Mouse (Mus musculus): ENCODE data around the gene Nxn. TPM values are rescaled to one million over a fixed set of nuclear protein-coding genes. Genes with fewer than 3 reads are reported as not detected.

The Nxn gene
- polyA plus RNA-seq, 1 experiment from 2014 or later, result 11.9 TPM

- ATAC-seq (no peak), DNase-seq (ENCODE audit: low spot score) (no peak)
- TF ChIP-seq CTCF (IDR thresholded peaks at IDR 0.05), result no peak
- TF ChIP-seq EP300 (IDR thresholded peaks at IDR 0.05), result no peak
- no peak overlapping the region for H3K4me2 ChIP-seq (replicated peaks; ENCODE audit: low read depth, low read length)
- 68% methylated on average over 4 of the region's 4 CpGs for WGBS
- no peak overlapping the region for H3K27ac ChIP-seq (ENCODE audit: low read length)
- H3K36me3 ChIP-seq (ENCODE audit: insufficient read depth, low read length), result peaks cover 32% of the 10 kb centered on the region
- H3K4me3 ChIP-seq (ENCODE audit: low read depth, low read length), result no peak overlapping the region
- no peak overlapping the region for H3K9ac ChIP-seq (replicated peaks; ENCODE audit: low read depth)
- H3K9me3 ChIP-seq (ENCODE audit: low read length), result no peaks in the 10 kb centered on the region
- no peaks in the 10 kb centered on the region for H3K27me3 ChIP-seq (replicated peaks; ENCODE audit: insufficient read depth, low read length)
- H3K4me1 ChIP-seq (ENCODE audit: insufficient read depth, low read depth, low read length), result no peaks in the 10 kb centered on the region
Observed at GRCm38 (mm10) chr11:76419179-76419578, 20.2 kb upstream of the Nxn start.

- ATAC-seq (no peak), DNase-seq (ENCODE audit: low spot score) (no peak)
- Histone ChIP-seq H3K4me1 (ENCODE audit: insufficient read depth, low read depth, low read length) (no peaks in the 10 kb centered on the region), H3K4me3 (ENCODE audit: low read depth, low read length) (no peak overlapping the region), H3K9ac (replicated peaks; ENCODE audit: low read depth) (no peak overlapping the region), H3K9me3 (ENCODE audit: low read length) (no peaks in the 10 kb centered on the region), H3K27me3 (replicated peaks; ENCODE audit: insufficient read depth, low read length) (no peaks in the 10 kb centered on the region), H3K36me3 (ENCODE audit: insufficient read depth, low read length) (peaks cover 32% of the 10 kb centered on the region), H3K4me2 (replicated peaks; ENCODE audit: low read depth, low read length) (no peak overlapping the region), H3K27ac (ENCODE audit: low read length) (no peak overlapping the region)
- TF ChIP-seq CTCF (IDR thresholded peaks at IDR 0.05), result no peak
- no peak for TF ChIP-seq EP300 (IDR thresholded peaks at IDR 0.05)
- WGBS, result 74% methylated on average over 8 of the region's 8 CpGs
Observed at GRCm38 (mm10) chr11:76418423-76418822, 19.5 kb upstream of the Nxn start.

- TF ChIP-seq EP300 (IDR thresholded peaks at IDR 0.05), result no peak
- no peak for TF ChIP-seq CTCF (IDR thresholded peaks at IDR 0.05)
- Histone ChIP-seq H3K4me1 (ENCODE audit: insufficient read depth, low read depth, low read length) (no peaks in the 10 kb centered on the region), H3K4me2 (replicated peaks; ENCODE audit: low read depth, low read length) (no peak overlapping the region), H3K9me3 (ENCODE audit: low read length) (no peaks in the 10 kb centered on the region), H3K9ac (replicated peaks; ENCODE audit: low read depth) (no peak overlapping the region), H3K4me3 (ENCODE audit: low read depth, low read length) (no peak overlapping the region), H3K27me3 (replicated peaks; ENCODE audit: insufficient read depth, low read length) (no peaks in the 10 kb centered on the region), H3K27ac (ENCODE audit: low read length) (no peak overlapping the region), H3K36me3 (ENCODE audit: insufficient read depth, low read length) (peaks cover 26% of the 10 kb centered on the region; the same call in 1 of the 2 replicates)
- DNase-seq (ENCODE audit: low spot score) (no peak), ATAC-seq (no peak)
- 49% methylated on average over 2 of the region's 2 CpGs for WGBS
Observed at GRCm38 (mm10) chr11:76415985-76416384, 17.0 kb upstream of the Nxn start.

GRCm38 (mm10) chr11:76415001-76415400 is 16.1 kb upstream of the Nxn start:
- H3K9ac ChIP-seq (replicated peaks; ENCODE audit: low read depth), result no peak overlapping the region
- 88% methylated on average over 4 of the region's 4 CpGs for WGBS
- no peak overlapping the region for H3K4me3 ChIP-seq (ENCODE audit: low read depth, low read length)
- TF ChIP-seq CTCF (IDR thresholded peaks at IDR 0.05) (no peak), EP300 (IDR thresholded peaks at IDR 0.05) (no peak)
- no peak overlapping the region for H3K27ac ChIP-seq (ENCODE audit: low read length)
- no peaks in the 10 kb centered on the region for H3K27me3 ChIP-seq (replicated peaks; ENCODE audit: insufficient read depth, low read length)
- DNase-seq (ENCODE audit: low spot score), result no peak
- H3K9me3 ChIP-seq (ENCODE audit: low read length), result no peaks in the 10 kb centered on the region
- H3K4me1 ChIP-seq (ENCODE audit: insufficient read depth, low read depth, low read length), result no peaks in the 10 kb centered on the region
- no peak for ATAC-seq
- H3K36me3 ChIP-seq (ENCODE audit: insufficient read depth, low read length), result peaks cover 25% of the 10 kb centered on the region; the same call in 1 of the 2 replicates
- no peak overlapping the region for H3K4me2 ChIP-seq (replicated peaks; ENCODE audit: low read depth, low read length)

- Histone ChIP-seq H3K27ac (ENCODE audit: low read length) (no peak overlapping the region), H3K4me3 (ENCODE audit: low read depth, low read length) (no peak overlapping the region), H3K9ac (replicated peaks; ENCODE audit: low read depth) (no peak overlapping the region), H3K36me3 (ENCODE audit: insufficient read depth, low read length) (0 out of 2 replicates have a peak, but pooled peaks cover 15% of the 10 kb centered on the region), H3K27me3 (replicated peaks; ENCODE audit: insufficient read depth, low read length) (no peaks in the 10 kb centered on the region), H3K4me2 (replicated peaks; ENCODE audit: low read depth, low read length) (no peak overlapping the region), H3K9me3 (ENCODE audit: low read length) (no peaks in the 10 kb centered on the region), H3K4me1 (ENCODE audit: insufficient read depth, low read depth, low read length) (no peaks in the 10 kb centered on the region)
- ATAC-seq, result peak; percentile 43
- no peak for TF ChIP-seq CTCF (IDR thresholded peaks at IDR 0.05)
- TF ChIP-seq EP300 (IDR thresholded peaks at IDR 0.05), result no peak
- 66% methylated on average over 4 of the region's 4 CpGs for WGBS
- no peak for DNase-seq (ENCODE audit: low spot score)
Observed at GRCm38 (mm10) chr11:76413202-76413601, 14.3 kb upstream of the Nxn start.

- Histone ChIP-seq H3K27ac (ENCODE audit: low read length) (no peak overlapping the region), H3K4me3 (ENCODE audit: low read depth, low read length) (no peak overlapping the region), H3K36me3 (ENCODE audit: insufficient read depth, low read length) (no peaks in the 10 kb centered on the region), H3K4me1 (ENCODE audit: insufficient read depth, low read depth, low read length) (no peaks in the 10 kb centered on the region), H3K4me2 (replicated peaks; ENCODE audit: low read depth, low read length) (no peak overlapping the region), H3K27me3 (replicated peaks; ENCODE audit: insufficient read depth, low read length) (no peaks in the 10 kb centered on the region), H3K9me3 (ENCODE audit: low read length) (no peaks in the 10 kb centered on the region), H3K9ac (replicated peaks; ENCODE audit: low read depth) (no peak overlapping the region)
- DNase-seq (ENCODE audit: low spot score) (peak; percentile 84), ATAC-seq (no peak)
- WGBS, result 53% methylated on average over 12 of the region's 12 CpGs
- TF ChIP-seq CTCF (IDR thresholded peaks at IDR 0.05) (peak; percentile 77), EP300 (IDR thresholded peaks at IDR 0.05) (no peak)
Observed at GRCm38 (mm10) chr11:76410826-76411225, 11.9 kb upstream of the Nxn start.

Measured in lung, postnatal 0 days (tissue).